Mouse (Mus musculus): Measurements from ENCODE around the gene Fam24b. TPM values are rescaled to one million over a fixed set of nuclear protein-coding genes. Genes with fewer than 3 reads are reported as not detected.

Gene Fam24b
- polyA plus RNA-seq, 1 experiment from 2014 or later = not detected

DNA sequence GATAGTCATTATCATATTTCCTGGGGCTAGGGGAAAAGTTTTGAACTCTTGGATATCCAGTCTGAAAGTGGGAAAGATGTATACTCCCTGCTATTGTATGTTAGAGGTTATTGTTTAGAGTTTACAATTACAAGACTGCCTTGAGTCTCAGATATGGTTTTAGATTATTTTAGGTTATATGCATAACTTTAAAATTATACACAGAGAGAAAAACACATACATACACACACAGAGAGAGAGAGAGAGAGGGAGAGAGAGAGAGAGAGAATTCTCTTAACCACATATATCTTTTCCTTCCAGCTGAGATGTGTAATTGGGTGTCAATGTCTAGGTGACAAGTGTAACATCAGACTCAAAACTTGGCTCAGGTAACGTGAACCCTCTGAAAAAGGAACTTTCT is 4.2 kb upstream of the Fam24b start, which contains the start of gene Fam24a:
Gene Fam24a (plus strand): TSS at position 301 of the 400 bp plus-strand sequence.
- Histone ChIP-seq H3K9ac (no peak within 1 kb of the TSS), H3K36me3 (peaks cover 3% of the 10 kb centered on the region; the same call in 1 of the 2 replicates), H3K4me2 (replicated peaks) (no peak within 1 kb of the TSS), H3K4me3 (replicated peaks) (no peak within 1 kb of the TSS), H3K27me3 (no peaks in the 10 kb centered on the region), H3K4me1 (no peaks in the 10 kb centered on the region), H3K27ac (replicated peaks) (no peak within 1 kb of the TSS), H3K9me3 (replicated peaks) (no peaks in the 10 kb centered on the region)
- WGBS = 24% methylated on average over 1 of the region's 1 CpGs
- no peak for ATAC-seq (ENCODE audit: insufficient number of reproducible peaks, low FRiP score, low TSS enrichment, low read depth)

GRCm38 (mm10) chr7:131331688-131332087 is 2.4 kb upstream of the Fam24b start:
- Histone ChIP-seq H3K27ac (replicated peaks) (no peak overlapping the region), H3K36me3 (no peaks in the 10 kb centered on the region), H3K9ac (no peak overlapping the region), H3K27me3 (no peaks in the 10 kb centered on the region), H3K4me1 (no peaks in the 10 kb centered on the region), H3K4me2 (replicated peaks) (no peak overlapping the region), H3K4me3 (replicated peaks) (no peak overlapping the region), H3K9me3 (replicated peaks) (no peaks in the 10 kb centered on the region)
- 79% methylated on average over 2 of the region's 2 CpGs for WGBS
- ATAC-seq (ENCODE audit: insufficient number of reproducible peaks, low FRiP score, low TSS enrichment, low read depth) = no peak

DNA sequence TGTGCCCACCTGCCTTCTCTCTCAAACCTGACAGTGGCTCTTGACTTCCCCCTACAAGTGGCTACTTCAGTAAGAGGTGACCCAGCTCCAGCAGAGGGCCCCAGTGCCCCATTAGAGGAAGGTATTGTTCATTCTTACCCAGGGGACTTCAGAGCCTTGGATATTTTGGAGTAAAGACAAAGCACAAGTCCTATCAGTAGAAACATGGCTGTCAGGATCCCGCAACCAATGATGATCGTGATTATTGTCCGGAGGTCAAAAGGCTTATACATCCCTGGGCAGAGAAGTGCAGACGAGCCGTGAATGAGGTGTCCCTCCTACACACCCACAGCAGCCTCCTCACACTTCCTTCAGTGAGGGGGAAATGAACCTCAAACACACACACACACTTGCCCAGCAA is 2.3 kb downstream of the Fam24b start:
- no peak for ATAC-seq (ENCODE audit: insufficient number of reproducible peaks, low FRiP score, low TSS enrichment, low read depth)
- Histone ChIP-seq H3K4me1 (no peaks in the 10 kb centered on the region), H3K27ac (replicated peaks) (no peak overlapping the region), H3K9ac (no peak overlapping the region), H3K4me3 (replicated peaks) (no peak overlapping the region), H3K36me3 (no peaks in the 10 kb centered on the region), H3K4me2 (replicated peaks) (no peak overlapping the region), H3K9me3 (replicated peaks) (no peaks in the 10 kb centered on the region), H3K27me3 (no peaks in the 10 kb centered on the region)
- WGBS = 90% methylated on average over 5 of the region's 5 CpGs

DNA sequence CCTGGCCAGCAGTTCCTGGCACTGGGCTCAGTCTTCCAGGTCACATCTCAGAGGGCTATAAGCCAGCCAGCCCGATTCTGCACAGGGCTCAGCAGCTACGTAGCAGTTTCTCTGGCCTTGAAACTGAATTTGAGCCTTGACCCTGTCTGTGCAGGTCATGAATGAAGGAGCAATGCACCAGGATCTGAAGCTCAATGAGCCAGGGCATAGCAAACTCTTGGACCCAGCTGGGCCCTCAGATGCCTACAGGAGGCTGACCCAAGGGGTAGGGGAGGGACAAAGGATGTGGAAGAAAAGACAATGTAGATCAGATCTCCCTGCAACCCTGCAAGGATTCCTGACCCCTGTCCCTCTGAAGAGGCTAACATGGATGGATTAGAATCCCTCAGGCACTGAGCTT is 7.1 kb downstream of the Fam24b start, which contains the start of gene Cuzd1:
Gene Cuzd1 (minus strand): TSS at position 101 of the 400 bp plus-strand sequence.
- no peaks in the 10 kb centered on the region for H3K27me3 ChIP-seq
- H3K4me2 ChIP-seq (replicated peaks) = no peak within 1 kb of the TSS
- no peak within 1 kb of the TSS for H3K4me3 ChIP-seq (replicated peaks)
- no peaks in the 10 kb centered on the region for H3K36me3 ChIP-seq
- H3K27ac ChIP-seq (replicated peaks) = no peak within 1 kb of the TSS
- no peak within 1 kb of the TSS for H3K9ac ChIP-seq
- no peaks in the 10 kb centered on the region for H3K4me1 ChIP-seq
- no peak for ATAC-seq (ENCODE audit: insufficient number of reproducible peaks, low FRiP score, low TSS enrichment, low read depth)
- WGBS = 82% methylated on average over 2 of the region's 2 CpGs
- no peaks in the 10 kb centered on the region for H3K9me3 ChIP-seq (replicated peaks)

DNA sequence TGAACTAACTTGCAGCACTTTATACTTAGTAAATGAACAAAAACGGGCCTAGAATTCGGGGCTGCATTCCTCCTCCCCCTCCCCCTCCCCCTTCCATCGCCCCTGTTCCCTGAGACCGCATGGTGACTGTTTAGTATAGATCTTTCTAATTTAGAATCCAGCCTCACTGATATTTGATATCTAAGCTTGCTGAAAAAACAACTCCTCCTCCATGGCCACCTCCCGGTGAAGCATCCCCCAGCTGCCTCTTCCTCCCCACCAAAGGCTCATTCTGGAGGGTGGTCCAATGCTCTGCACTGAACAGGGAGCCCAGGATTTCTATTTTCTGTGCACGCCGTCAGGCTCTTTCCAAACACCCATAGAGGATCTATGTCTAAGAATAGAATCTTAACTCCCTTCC is 11.0 kb downstream of the Fam24b start:
- H3K4me1 ChIP-seq = no peaks in the 10 kb centered on the region
- H3K27me3 ChIP-seq = no peaks in the 10 kb centered on the region
- ATAC-seq (ENCODE audit: insufficient number of reproducible peaks, low FRiP score, low TSS enrichment, low read depth) = no peak
- H3K36me3 ChIP-seq = no peaks in the 10 kb centered on the region
- no peak overlapping the region for H3K4me2 ChIP-seq (replicated peaks)
- no peak overlapping the region for H3K27ac ChIP-seq (replicated peaks)
- H3K4me3 ChIP-seq (replicated peaks) = no peak overlapping the region
- H3K9me3 ChIP-seq (replicated peaks) = no peaks in the 10 kb centered on the region
- whole genome bisulfite sequencing = 62% methylated on average over 6 of the region's 7 CpGs
- H3K9ac ChIP-seq = no peak overlapping the region

DNA sequence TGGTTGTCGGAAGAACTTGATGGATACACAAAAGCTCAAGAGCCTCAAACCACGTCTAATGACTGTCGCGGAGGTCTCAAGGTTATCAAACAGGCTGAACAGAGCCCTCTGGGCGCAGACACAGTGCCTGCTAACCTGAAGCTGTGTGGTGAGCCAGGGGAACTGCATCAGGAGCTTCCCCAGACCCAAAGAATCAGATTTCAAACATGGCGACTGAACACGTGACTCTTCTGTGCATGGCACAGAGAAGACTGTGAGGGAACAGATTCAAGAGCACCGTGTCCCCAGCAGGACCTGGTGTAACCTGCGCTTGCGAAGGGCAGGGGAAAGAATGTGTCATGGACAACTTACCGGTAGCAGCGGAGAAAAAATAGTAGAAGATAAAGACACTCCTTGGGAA is 11.7 kb downstream of the Fam24b start:
- Histone ChIP-seq H3K4me2 (replicated peaks) (no peak overlapping the region), H3K9me3 (replicated peaks) (no peaks in the 10 kb centered on the region), H3K9ac (no peak overlapping the region), H3K4me3 (replicated peaks) (no peak overlapping the region), H3K36me3 (no peaks in the 10 kb centered on the region), H3K27ac (replicated peaks) (no peak overlapping the region), H3K27me3 (no peaks in the 10 kb centered on the region), H3K4me1 (no peaks in the 10 kb centered on the region)
- 70% methylated on average over 12 of the region's 12 CpGs for WGBS
- no peak for ATAC-seq (ENCODE audit: insufficient number of reproducible peaks, low FRiP score, low TSS enrichment, low read depth)

DNA sequence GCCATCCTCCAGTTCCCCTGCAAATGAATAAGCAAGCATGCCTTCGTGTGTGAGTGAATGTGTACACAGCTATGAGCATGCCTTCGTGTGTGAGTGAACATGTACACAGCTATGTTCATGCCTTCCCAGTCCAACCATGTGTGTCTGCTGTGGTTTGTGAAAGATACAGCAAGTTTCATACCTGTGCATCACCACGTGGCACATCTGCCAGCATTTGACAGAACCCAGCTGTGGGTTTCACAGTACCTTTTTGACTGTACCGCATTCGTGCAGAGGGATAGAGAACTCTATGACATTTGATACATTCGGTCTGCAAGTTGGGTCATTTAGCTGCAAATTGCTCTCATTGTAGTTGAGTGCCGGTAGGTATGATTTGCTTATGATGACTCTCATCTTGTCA is 14.8 kb downstream of the Fam24b start:
- Histone ChIP-seq H3K27ac (replicated peaks) (no peak overlapping the region), H3K4me1 (no peaks in the 10 kb centered on the region), H3K4me2 (replicated peaks) (no peak overlapping the region), H3K9ac (no peak overlapping the region), H3K36me3 (no peaks in the 10 kb centered on the region), H3K9me3 (replicated peaks) (no peaks in the 10 kb centered on the region), H3K4me3 (replicated peaks) (no peak overlapping the region), H3K27me3 (no peaks in the 10 kb centered on the region)
- ATAC-seq (ENCODE audit: insufficient number of reproducible peaks, low FRiP score, low TSS enrichment, low read depth) = no peak
- WGBS = 60% methylated on average over 7 of the region's 7 CpGs

DNA sequence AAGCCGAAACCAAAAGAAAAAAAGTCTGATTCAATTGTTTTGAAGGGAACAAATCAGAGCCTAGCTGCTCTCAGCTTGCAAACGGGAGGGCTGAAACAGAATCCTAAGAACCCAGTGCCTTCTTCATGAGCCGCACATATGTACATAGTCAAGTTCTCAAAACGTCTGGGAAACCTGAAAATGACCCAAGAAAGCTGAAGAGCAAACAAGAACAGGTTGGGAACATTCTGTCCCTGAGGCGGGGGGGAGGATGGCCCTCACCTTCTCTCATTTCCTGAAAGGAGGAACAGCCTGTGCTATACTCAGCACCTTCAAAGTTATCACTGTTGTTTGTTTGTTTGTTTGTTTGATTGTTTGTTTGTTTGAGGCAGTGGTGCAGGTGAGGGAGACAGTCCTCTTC is 22.6 kb downstream of the Fam24b start:
- H3K27me3 ChIP-seq = no peaks in the 10 kb centered on the region
- no peaks in the 10 kb centered on the region for H3K36me3 ChIP-seq
- no peak for ATAC-seq (ENCODE audit: insufficient number of reproducible peaks, low FRiP score, low TSS enrichment, low read depth)
- 69% methylated on average over 5 of the region's 5 CpGs for WGBS
- H3K4me2 ChIP-seq (replicated peaks) = no peak overlapping the region
- no peaks in the 10 kb centered on the region for H3K9me3 ChIP-seq (replicated peaks)
- no peaks in the 10 kb centered on the region for H3K4me1 ChIP-seq
- no peak overlapping the region for H3K9ac ChIP-seq
- no peak overlapping the region for H3K4me3 ChIP-seq (replicated peaks)
- no peak overlapping the region for H3K27ac ChIP-seq (replicated peaks)

GRCm38 (mm10) chr7:131303340-131303739 is 26.0 kb downstream of the Fam24b start:
- Histone ChIP-seq H3K4me2 (replicated peaks) (no peak overlapping the region), H3K4me3 (replicated peaks) (no peak overlapping the region), H3K4me1 (no peaks in the 10 kb centered on the region), H3K9ac (no peak overlapping the region), H3K9me3 (replicated peaks) (no peaks in the 10 kb centered on the region), H3K36me3 (no peaks in the 10 kb centered on the region), H3K27ac (replicated peaks) (no peak overlapping the region), H3K27me3 (no peaks in the 10 kb centered on the region)
- ATAC-seq (ENCODE audit: insufficient number of reproducible peaks, low FRiP score, low TSS enrichment, low read depth) = no peak
- 68% methylated on average over 8 of the region's 8 CpGs for WGBS

DNA sequence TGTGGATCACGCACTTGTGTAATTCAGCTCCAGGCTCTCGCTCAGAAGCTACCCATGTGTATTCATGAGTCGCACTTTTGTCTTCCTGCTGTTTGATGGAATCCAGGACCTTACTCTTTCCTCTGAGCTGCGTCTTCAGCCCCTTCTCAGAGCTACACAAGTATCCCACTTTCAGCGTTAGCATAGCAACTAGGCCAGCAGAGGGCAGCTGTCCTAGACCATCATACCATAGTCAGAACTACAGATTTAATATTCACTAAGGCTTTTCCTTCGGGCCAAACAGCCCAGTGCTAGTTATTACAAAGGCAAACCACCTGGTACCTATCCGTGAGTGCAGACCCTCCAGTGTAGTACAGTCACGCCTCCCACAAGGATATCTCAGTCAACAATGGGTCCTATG is 32.2 kb downstream of the Fam24b start:
- H3K27me3 ChIP-seq = no peaks in the 10 kb centered on the region
- no peak for ATAC-seq (ENCODE audit: insufficient number of reproducible peaks, low FRiP score, low TSS enrichment, low read depth)

More for the DNA sequence above, 32.2 kb downstream of the Fam24b start:
- H3K4me2 ChIP-seq (replicated peaks) = no peak overlapping the region
- H3K9me3 ChIP-seq (replicated peaks) = no peaks in the 10 kb centered on the region
- H3K4me3 ChIP-seq (replicated peaks) = no peak overlapping the region
- no peak overlapping the region for H3K9ac ChIP-seq
- no peaks in the 10 kb centered on the region for H3K4me1 ChIP-seq
- WGBS = 71% methylated on average over 8 of the region's 8 CpGs
- H3K27ac ChIP-seq (replicated peaks) = no peak overlapping the region
- no peaks in the 10 kb centered on the region for H3K36me3 ChIP-seq

All from embryonic facial prominence, embryonic 15.5 days (tissue).